Mouse (Mus musculus): Measurements from ENCODE around the gene Lsmem1.

GRCm38 (mm10) chr12:40247384-40247783, 48.1 kb upstream of the Lsmem1 start:
- TF ChIP-seq GATA1 (IDR thresholded peaks at IDR 0.05; ENCODE audit: low read length), result no peak
- no peak for TF ChIP-seq TAL1 (IDR thresholded peaks at IDR 0.05; ENCODE audit: low read length)
